Mouse (Mus musculus): ENCODE results near the gene Adam22. TPM values are rescaled to one million over a fixed set of nuclear protein-coding genes. Genes with fewer than 3 reads are reported as not detected.

Gene Adam22
- polyA plus RNA-seq, 1 experiment: 3.6 TPM

GRCm38 (mm10) chr5:8368328-8368692, 350 bp upstream of the Adam22 start:
- peak overlapping the region; percentile 72 for H3K4me3 ChIP-seq (ENCODE audit: insufficient read depth, low read length)
- H3K27ac ChIP-seq (ENCODE audit: insufficient read depth, low read depth, low read length): no peak overlapping the region
- H3K4me1 ChIP-seq (ENCODE audit: control insufficient read depth, insufficient read depth, low read length): no peaks in the 10 kb centered on the region
- TF ChIP-seq CTCF (IDR thresholded peaks at IDR 0.05; ENCODE audit: low read depth, low read length): no peak

- peak overlapping the region; percentile 72; the same call in 1 of the 2 replicates for H3K4me3 ChIP-seq (ENCODE audit: insufficient read depth, low read length)
- H3K27ac ChIP-seq (ENCODE audit: insufficient read depth, low read depth, low read length): no peak overlapping the region
- H3K4me1 ChIP-seq (ENCODE audit: control insufficient read depth, insufficient read depth, low read length): no peaks in the 10 kb centered on the region
- no peak for TF ChIP-seq POLR2A (IDR thresholded peaks at IDR 0.05; ENCODE audit: borderline replicate concordance, low read depth, low read length)
- no peak for TF ChIP-seq CTCF (IDR thresholded peaks at IDR 0.05; ENCODE audit: low read depth, low read length)
Observed at GRCm38 (mm10) chr5:8366771-8367613, 968 bp downstream of the Adam22 start.

- H3K27ac ChIP-seq (ENCODE audit: insufficient read depth, low read depth, low read length): no peak overlapping the region
- H3K4me1 ChIP-seq (ENCODE audit: control insufficient read depth, insufficient read depth, low read length): peaks cover 13% of the 10 kb centered on the region
- no peak overlapping the region for H3K4me3 ChIP-seq (ENCODE audit: insufficient read depth, low read length)
- TF ChIP-seq CTCF (IDR thresholded peaks at IDR 0.05; ENCODE audit: low read depth, low read length) (no peak), POLR2A (IDR thresholded peaks at IDR 0.05; ENCODE audit: borderline replicate concordance, low read depth, low read length) (no peak)
Observed at GRCm38 (mm10) chr5:8362361-8362760, 5.6 kb downstream of the Adam22 start.

- H3K27ac ChIP-seq (ENCODE audit: insufficient read depth, low read depth, low read length): peak overlapping the region; percentile 95
- peak overlapping the region; percentile 18 for H3K4me3 ChIP-seq (ENCODE audit: insufficient read depth, low read length)
- TF ChIP-seq POLR2A (IDR thresholded peaks at IDR 0.05; ENCODE audit: borderline replicate concordance, low read depth, low read length) (no peak), CTCF (IDR thresholded peaks at IDR 0.05; ENCODE audit: low read depth, low read length) (no peak)
- H3K4me1 ChIP-seq (ENCODE audit: control insufficient read depth, insufficient read depth, low read length): peaks cover 23% of the 10 kb centered on the region
Observed at GRCm38 (mm10) chr5:8357677-8358076, 10.3 kb downstream of the Adam22 start.

- H3K4me1 ChIP-seq (ENCODE audit: control insufficient read depth, insufficient read depth, low read length): peaks cover 23% of the 10 kb centered on the region
- H3K27ac ChIP-seq (ENCODE audit: insufficient read depth, low read depth, low read length): peak overlapping the region; percentile 95
- no peak for TF ChIP-seq POLR2A (IDR thresholded peaks at IDR 0.05; ENCODE audit: borderline replicate concordance, low read depth, low read length)
- no peak for TF ChIP-seq CTCF (IDR thresholded peaks at IDR 0.05; ENCODE audit: low read depth, low read length)
- H3K4me3 ChIP-seq (ENCODE audit: insufficient read depth, low read length): peak overlapping the region; percentile 20
Observed at GRCm38 (mm10) chr5:8356885-8357651, 10.9 kb downstream of the Adam22 start.

GRCm38 (mm10) chr5:8356326-8356725, 11.6 kb downstream of the Adam22 start:
- peaks cover 23% of the 10 kb centered on the region for H3K4me1 ChIP-seq (ENCODE audit: control insufficient read depth, insufficient read depth, low read length)
- no peak overlapping the region for H3K4me3 ChIP-seq (ENCODE audit: insufficient read depth, low read length)
- TF ChIP-seq CTCF (IDR thresholded peaks at IDR 0.05; ENCODE audit: low read depth, low read length): no peak
- no peak for TF ChIP-seq POLR2A (IDR thresholded peaks at IDR 0.05; ENCODE audit: borderline replicate concordance, low read depth, low read length)
- H3K27ac ChIP-seq (ENCODE audit: insufficient read depth, low read depth, low read length): peak overlapping the region; percentile 95

- H3K4me3 ChIP-seq (ENCODE audit: insufficient read depth, low read length): no peak overlapping the region
- H3K4me1 ChIP-seq (ENCODE audit: control insufficient read depth, insufficient read depth, low read length): peaks cover 37% of the 10 kb centered on the region
- TF ChIP-seq POLR2A (IDR thresholded peaks at IDR 0.05; ENCODE audit: borderline replicate concordance, low read depth, low read length) (no peak), CTCF (IDR thresholded peaks at IDR 0.05; ENCODE audit: low read depth, low read length) (no peak)
- no peak overlapping the region for H3K27ac ChIP-seq (ENCODE audit: insufficient read depth, low read depth, low read length)
Observed at GRCm38 (mm10) chr5:8349557-8349956, 18.4 kb downstream of the Adam22 start.

- H3K4me3 ChIP-seq (ENCODE audit: insufficient read depth, low read length): no peak overlapping the region
- peak overlapping the region; percentile 92 for H3K27ac ChIP-seq (ENCODE audit: insufficient read depth, low read depth, low read length)
- H3K4me1 ChIP-seq (ENCODE audit: control insufficient read depth, insufficient read depth, low read length): peaks cover 37% of the 10 kb centered on the region
- no peak for TF ChIP-seq CTCF (IDR thresholded peaks at IDR 0.05; ENCODE audit: low read depth, low read length)
- no peak for TF ChIP-seq POLR2A (IDR thresholded peaks at IDR 0.05; ENCODE audit: borderline replicate concordance, low read depth, low read length)
Observed at GRCm38 (mm10) chr5:8346329-8346728, 21.6 kb downstream of the Adam22 start.

- Histone ChIP-seq H3K27ac (ENCODE audit: insufficient read depth, low read depth, low read length) (no peak overlapping the region), H3K4me1 (ENCODE audit: control insufficient read depth, insufficient read depth, low read length) (peaks cover 21% of the 10 kb centered on the region), H3K4me3 (ENCODE audit: insufficient read depth, low read length) (no peak overlapping the region)
- TF ChIP-seq CTCF (IDR thresholded peaks at IDR 0.05; ENCODE audit: low read depth, low read length) (no peak), POLR2A (IDR thresholded peaks at IDR 0.05; ENCODE audit: borderline replicate concordance, low read depth, low read length) (no peak)
Observed at GRCm38 (mm10) chr5:8343296-8343695, 24.7 kb downstream of the Adam22 start.

GRCm38 (mm10) chr5:8341676-8342075, 26.3 kb downstream of the Adam22 start:
- peaks cover 11% of the 10 kb centered on the region for H3K4me1 ChIP-seq (ENCODE audit: control insufficient read depth, insufficient read depth, low read length)
- no peak for TF ChIP-seq POLR2A (IDR thresholded peaks at IDR 0.05; ENCODE audit: borderline replicate concordance, low read depth, low read length)
- TF ChIP-seq CTCF (IDR thresholded peaks at IDR 0.05; ENCODE audit: low read depth, low read length): no peak
- no peak overlapping the region for H3K27ac ChIP-seq (ENCODE audit: insufficient read depth, low read depth, low read length)
- no peak overlapping the region for H3K4me3 ChIP-seq (ENCODE audit: insufficient read depth, low read length)

Measured in bone marrow macrophage, adult 2 months (primary cell).